Mouse (Mus musculus): ENCODE data around the gene Znrf3.

The Znrf3 gene

GRCm38 (mm10) chr11:5294805-5295204 lies 149.8 kb downstream of the Znrf3 start:
- peaks cover 5% of the 10 kb centered on the region; the same call in 1 of the 2 replicates for H3K36me3 ChIP-seq (ENCODE audit: insufficient read depth, low read length)
- TF ChIP-seq NANOG (IDR thresholded peaks at IDR 0.05; ENCODE audit: borderline replicate concordance, low read length) (no peak), CTCF (conservative IDR thresholded peaks at IDR 0.05; ENCODE audit: low read length) (no peak), POU5F1 (IDR thresholded peaks at IDR 0.05; ENCODE audit: borderline replicate concordance, low read length) (no peak)
- H3K4me1 ChIP-seq (replicated peaks; ENCODE audit: low read depth, low read length), result peaks cover 14% of the 10 kb centered on the region
- H3K9me3 ChIP-seq (ENCODE audit: low read length), result no peaks in the 10 kb centered on the region
- H3K27me3 ChIP-seq (ENCODE audit: insufficient read depth, low read length), result no peaks in the 10 kb centered on the region
- H3K4me3 ChIP-seq (replicated peaks; ENCODE audit: low read length), result no peak overlapping the region

GRCm38 (mm10) chr11:5290691-5291090 lies 154.0 kb downstream of the Znrf3 start:
- H3K9me3 ChIP-seq (ENCODE audit: low read length), result no peaks in the 10 kb centered on the region
- H3K36me3 ChIP-seq (ENCODE audit: insufficient read depth, low read length), result peaks cover 43% of the 10 kb centered on the region
- no peaks in the 10 kb centered on the region for H3K27me3 ChIP-seq (ENCODE audit: insufficient read depth, low read length)
- 0 out of 2 replicates have a peak, but pooled peaks cover 3% of the 10 kb centered on the region for H3K4me1 ChIP-seq (replicated peaks; ENCODE audit: low read depth, low read length)
- no peak overlapping the region for H3K4me3 ChIP-seq (replicated peaks; ENCODE audit: low read length)
- TF ChIP-seq NANOG (IDR thresholded peaks at IDR 0.05; ENCODE audit: borderline replicate concordance, low read length), result no peak
- TF ChIP-seq CTCF (conservative IDR thresholded peaks at IDR 0.05; ENCODE audit: low read length), result peak; percentile 98

GRCm38 (mm10) chr11:5289826-5290580 lies 154.6 kb downstream of the Znrf3 start:
- peaks cover 50% of the 10 kb centered on the region for H3K36me3 ChIP-seq (ENCODE audit: insufficient read depth, low read length)
- TF ChIP-seq POU5F1 (IDR thresholded peaks at IDR 0.05; ENCODE audit: borderline replicate concordance, low read length) (no peak), NANOG (IDR thresholded peaks at IDR 0.05; ENCODE audit: borderline replicate concordance, low read length) (no peak), CTCF (conservative IDR thresholded peaks at IDR 0.05; ENCODE audit: low read length) (no peak)
- H3K4me1 ChIP-seq (replicated peaks; ENCODE audit: low read depth, low read length), result 0 out of 2 replicates have a peak, but pooled peaks cover 3% of the 10 kb centered on the region
- no peak overlapping the region for H3K4me3 ChIP-seq (replicated peaks; ENCODE audit: low read length)
- H3K27me3 ChIP-seq (ENCODE audit: insufficient read depth, low read length), result no peaks in the 10 kb centered on the region
- H3K9me3 ChIP-seq (ENCODE audit: low read length), result no peaks in the 10 kb centered on the region

GRCm38 (mm10) chr11:5283987-5284386 lies 160.7 kb downstream of the Znrf3 start:
- H3K27me3 ChIP-seq (ENCODE audit: insufficient read depth, low read length), result no peaks in the 10 kb centered on the region
- peaks cover 95% of the 10 kb centered on the region for H3K36me3 ChIP-seq (ENCODE audit: insufficient read depth, low read length)
- H3K9me3 ChIP-seq (ENCODE audit: low read length), result no peaks in the 10 kb centered on the region
- no peak for TF ChIP-seq CTCF (conservative IDR thresholded peaks at IDR 0.05; ENCODE audit: low read length)
- TF ChIP-seq NANOG (IDR thresholded peaks at IDR 0.05; ENCODE audit: borderline replicate concordance, low read length), result no peak
- H3K4me1 ChIP-seq (replicated peaks; ENCODE audit: low read depth, low read length), result peaks cover 7% of the 10 kb centered on the region
- H3K4me3 ChIP-seq (replicated peaks; ENCODE audit: low read length), result no peak overlapping the region

- no peak for TF ChIP-seq NANOG (IDR thresholded peaks at IDR 0.05; ENCODE audit: borderline replicate concordance, low read length)
- TF ChIP-seq POU5F1 (IDR thresholded peaks at IDR 0.05; ENCODE audit: borderline replicate concordance, low read length), result no peak
- TF ChIP-seq CTCF (conservative IDR thresholded peaks at IDR 0.05; ENCODE audit: low read length), result no peak
- H3K4me3 ChIP-seq (replicated peaks; ENCODE audit: low read length), result no peak overlapping the region
- peaks cover 71% of the 10 kb centered on the region for H3K36me3 ChIP-seq (ENCODE audit: insufficient read depth, low read length)
- peaks cover 17% of the 10 kb centered on the region for H3K4me1 ChIP-seq (replicated peaks; ENCODE audit: low read depth, low read length)
- no peaks in the 10 kb centered on the region for H3K9me3 ChIP-seq (ENCODE audit: low read length)
- no peaks in the 10 kb centered on the region for H3K27me3 ChIP-seq (ENCODE audit: insufficient read depth, low read length)
These were observed 163.7 kb downstream of the Znrf3 start for GRCm38 (mm10) chr11:5280932-5281331.

- TF ChIP-seq CTCF (conservative IDR thresholded peaks at IDR 0.05; ENCODE audit: low read length) (no peak), POU5F1 (IDR thresholded peaks at IDR 0.05; ENCODE audit: borderline replicate concordance, low read length) (no peak)
- H3K4me3 ChIP-seq (replicated peaks; ENCODE audit: low read length), result no peak overlapping the region
- H3K36me3 ChIP-seq (ENCODE audit: insufficient read depth, low read length), result peaks cover 46% of the 10 kb centered on the region
- peaks cover 25% of the 10 kb centered on the region for H3K4me1 ChIP-seq (replicated peaks; ENCODE audit: low read depth, low read length)
- H3K9me3 ChIP-seq (ENCODE audit: low read length), result no peaks in the 10 kb centered on the region
- no peaks in the 10 kb centered on the region for H3K27me3 ChIP-seq (ENCODE audit: insufficient read depth, low read length)
These were observed 166.2 kb downstream of the Znrf3 start for GRCm38 (mm10) chr11:5278463-5278862.

- no peak for TF ChIP-seq CTCF (conservative IDR thresholded peaks at IDR 0.05; ENCODE audit: low read length)
- TF ChIP-seq NANOG (IDR thresholded peaks at IDR 0.05; ENCODE audit: borderline replicate concordance, low read length), result no peak
- no peak for TF ChIP-seq POU5F1 (IDR thresholded peaks at IDR 0.05; ENCODE audit: borderline replicate concordance, low read length)
- H3K27me3 ChIP-seq (ENCODE audit: insufficient read depth, low read length), result no peaks in the 10 kb centered on the region
- peaks cover 36% of the 10 kb centered on the region for H3K36me3 ChIP-seq (ENCODE audit: insufficient read depth, low read length)
- peaks cover 35% of the 10 kb centered on the region for H3K4me1 ChIP-seq (replicated peaks; ENCODE audit: low read depth, low read length)
- H3K4me3 ChIP-seq (replicated peaks; ENCODE audit: low read length), result no peak overlapping the region
- H3K9me3 ChIP-seq (ENCODE audit: low read length), result no peaks in the 10 kb centered on the region
These were observed 167.2 kb downstream of the Znrf3 start for GRCm38 (mm10) chr11:5277307-5277971.

GRCm38 (mm10) chr11:5275216-5275615 lies 169.4 kb downstream of the Znrf3 start:
- no peaks in the 10 kb centered on the region for H3K27me3 ChIP-seq (ENCODE audit: insufficient read depth, low read length)
- no peak overlapping the region for H3K4me3 ChIP-seq (replicated peaks; ENCODE audit: low read length)
- peaks cover 13% of the 10 kb centered on the region for H3K36me3 ChIP-seq (ENCODE audit: insufficient read depth, low read length)
- no peaks in the 10 kb centered on the region for H3K9me3 ChIP-seq (ENCODE audit: low read length)
- no peak for TF ChIP-seq POU5F1 (IDR thresholded peaks at IDR 0.05; ENCODE audit: borderline replicate concordance, low read length)
- TF ChIP-seq CTCF (conservative IDR thresholded peaks at IDR 0.05; ENCODE audit: low read length), result no peak
- TF ChIP-seq NANOG (IDR thresholded peaks at IDR 0.05; ENCODE audit: borderline replicate concordance, low read length), result no peak
- peaks cover 51% of the 10 kb centered on the region for H3K4me1 ChIP-seq (replicated peaks; ENCODE audit: low read depth, low read length)

All from E14TG2a.4 (cell line).